Mouse (Mus musculus) left cerebral cortex, postnatal 10 days (tissue): ENCODE data around the gene Leprot. TPM values are rescaled to one million over a fixed set of nuclear protein-coding genes. Genes with fewer than 3 reads are reported as not detected.

Experiments used
- DNase-seq, 2 experiments: peaks; one replicate each; pipeline ENCODE4 v3.0.0; 2021 to 2022; ENCODE audit warnings: low spot score in 2 of 2, mixed read lengths in 1 of 2; ENCODE audit errors: extremely low spot score in 1 of 2
- intact Hi-C: fragments of 180-260 bp; cut with DNase I; formaldehyde crosslinking; loops from one replicate; pipeline ENCODE4 v1.15.1; 2025
- total RNA-seq, 2 experiments: library from RNA; stranded (reverse); gene quantifications; 2 replicates each; pipeline ENCODE4 v1.2.3; 2021

Leprot gene
- 10 to 100 TPM; 27.1 to 28.7 TPM for total RNA-seq

- intact Hi-C loops = loop anchor here (10.0 kb wide), 1 partner anchor 293 kb away; no protein-coding TSS in a partner anchor
- peak; percentile 100 for DNase-seq
Observed at GRCm38 (mm10) chr4:101647196-101647905, at the start of gene Leprot. Gene Leprot (plus strand): TSS chr4:101647718.

GRCm38 (mm10) chr4:101601758-101602157 lies 45.8 kb upstream of the Leprot start:
- intact Hi-C loops = no loop called here
- no peak for DNase-seq

GRCm38 (mm10) chr4:101603635-101604034 lies 43.9 kb upstream of the Leprot start:
- no peak for DNase-seq
- intact Hi-C loops = no loop called here

GRCm38 (mm10) chr4:101616520-101616919 lies 31.0 kb upstream of the Leprot start:
- intact Hi-C loops = loop anchor here (10.0 kb wide), 1 partner anchor 102 kb away; no protein-coding TSS in a partner anchor
- no peak for DNase-seq

- no peak for DNase-seq
- intact Hi-C loops = loop anchor here (10.0 kb wide), 1 partner anchor 103 kb away; no protein-coding TSS in a partner anchor
Observed at GRCm38 (mm10) chr4:101617742-101618141, 29.8 kb upstream of the Leprot start.

GRCm38 (mm10) chr4:101620206-101620605 lies 27.3 kb upstream of the Leprot start:
- intact Hi-C loops = no loop called here

GRCm38 (mm10) chr4:101621241-101621640 lies 26.3 kb upstream of the Leprot start:
- intact Hi-C loops = no loop called here
- DNase-seq = no peak

More at GRCm38 (mm10) chr4:101620206-101620605, 27.3 kb upstream of the Leprot start:
- no peak for DNase-seq

- intact Hi-C loops = no loop called here
- no peak for DNase-seq
Observed at GRCm38 (mm10) chr4:101625278-101625677, 22.2 kb upstream of the Leprot start.

- DNase-seq = no peak
Observed at GRCm38 (mm10) chr4:101635596-101635995, 11.9 kb upstream of the Leprot start.

GRCm38 (mm10) chr4:101637472-101637871 lies 10.0 kb upstream of the Leprot start:
- intact Hi-C loops = no loop called here
- DNase-seq = no peak

More at GRCm38 (mm10) chr4:101635596-101635995, 11.9 kb upstream of the Leprot start:
- intact Hi-C loops = no loop called here

GRCm38 (mm10) chr4:101640631-101641030 lies 6.9 kb upstream of the Leprot start:
- intact Hi-C loops = loop anchor here (10.0 kb wide), 1 partner anchor 286 kb away; no protein-coding TSS in a partner anchor
- no peak for DNase-seq

GRCm38 (mm10) chr4:101642708-101643107 lies 4.8 kb upstream of the Leprot start:
- intact Hi-C loops = loop anchor here (10.0 kb wide), 1 partner anchor 288 kb away; no protein-coding TSS in a partner anchor
- no peak for DNase-seq

- no peak for DNase-seq
- intact Hi-C loops = loop anchor here (10.0 kb wide), 1 partner anchor 288 kb away; no protein-coding TSS in a partner anchor
Observed at GRCm38 (mm10) chr4:101643216-101643615, 4.3 kb upstream of the Leprot start.

GRCm38 (mm10) chr4:101646857-101647195 lies 692 bp upstream of the Leprot start:
- DNase-seq = no peak
- intact Hi-C loops = loop anchor here (10.0 kb wide), 1 partner anchor 292 kb away; no protein-coding TSS in a partner anchor

GRCm38 (mm10) chr4:101647976-101648642 lies 591 bp downstream of the Leprot start:
- no peak for DNase-seq
- intact Hi-C loops = loop anchor here (10.0 kb wide), 1 partner anchor 293 kb away; no protein-coding TSS in a partner anchor

GRCm38 (mm10) chr4:101648745-101649144 lies 1.2 kb downstream of the Leprot start:
- intact Hi-C loops = loop anchor here (10.0 kb wide), 1 partner anchor 294 kb away; no protein-coding TSS in a partner anchor
- DNase-seq = no peak

- DNase-seq = no peak
- intact Hi-C loops = no loop called here
Observed at GRCm38 (mm10) chr4:101650961-101651360, 3.4 kb downstream of the Leprot start.

GRCm38 (mm10) chr4:101654256-101654655 lies 6.7 kb downstream of the Leprot start:
- intact Hi-C loops = no loop called here

GRCm38 (mm10) chr4:101654788-101655414 lies 7.4 kb downstream of the Leprot start:
- intact Hi-C loops = loop anchor here (5.0 kb wide), 1 partner anchor 1002 kb away; no protein-coding TSS in a partner anchor

More at GRCm38 (mm10) chr4:101654256-101654655, 6.7 kb downstream of the Leprot start:
- no peak for DNase-seq

More at GRCm38 (mm10) chr4:101654788-101655414, 7.4 kb downstream of the Leprot start:
- no peak for DNase-seq
